Mouse (Mus musculus): ENCODE measurements around the gene Scn10a.

GRCm38 (mm10) chr9:119563617-119564016 is 155.5 kb downstream of the Scn10a start:
- TF ChIP-seq EP300 (IDR thresholded peaks at IDR 0.05; ENCODE audit: low read depth): no peak
- TF ChIP-seq CTCF (IDR thresholded peaks at IDR 0.05; ENCODE audit: low read depth): no peak

All from liver, embryonic 14.5 days (tissue).